Mouse (Mus musculus) kidney, embryonic 14.5 days (tissue): Measurements from ENCODE around the gene Brf1. TPM values are rescaled to one million over a fixed set of nuclear protein-coding genes. Genes with fewer than 3 reads are reported as not detected.

Experiments
- ATAC-seq: fragments of 200-750 bp; cut with Nextera tagmentation; 2 replicates; pipeline ENCODE4 v1.8.0; 2017; ENCODE audit warnings: moderate number of reproducible peaks, mild to moderate bottlenecking, moderate TSS enrichment, moderate library complexity; ENCODE audit not compliant: low FRiP score, low TSS enrichment
- H3K27ac ChIP-seq: fragments of 300-500 bp; sonication (generic); 2 replicates; pipeline ENCODE4 v1.5.1; 2014; ENCODE audit warnings: low read depth, mild to moderate bottlenecking, low read length, moderate library complexity, mixed read lengths
- H3K27me3 ChIP-seq: fragments of 300-500 bp; sonication (generic); 2 replicates; pipeline ENCODE4 v1.6.1; 2014; ENCODE audit warnings: mild to moderate bottlenecking, low read length; ENCODE audit not compliant: control insufficient read depth, insufficient read depth
- H3K36me3 ChIP-seq: fragments of 300-500 bp; sonication (generic); 2 replicates; pipeline ENCODE4 v1.6.1; 2014; ENCODE audit warnings: low read length, mixed read lengths; ENCODE audit not compliant: control insufficient read depth, insufficient read depth
- H3K4me1 ChIP-seq: fragments of 300-500 bp; sonication (generic); 2 replicates; pipeline ENCODE4 v1.6.1; 2014; ENCODE audit warnings: low read length, mixed read lengths; ENCODE audit not compliant: control insufficient read depth, insufficient read depth
- H3K4me2 ChIP-seq: fragments of 300-500 bp; sonication (generic); replicated peaks from 2 replicates; pipeline ENCODE4 v1.6.1; 2014; ENCODE audit warnings: low read depth, mild to moderate bottlenecking, low read length
- H3K4me3 ChIP-seq: fragments of 300-500 bp; sonication (generic); 2 replicates; pipeline ENCODE4 v1.5.1; 2014; ENCODE audit warnings: mild to moderate bottlenecking, low read length
- H3K9ac ChIP-seq: fragments of 300-500 bp; sonication (generic); 2 replicates; pipeline ENCODE4 v1.6.1; 2014; ENCODE audit warnings: low read depth, mild to moderate bottlenecking, low read length, moderate library complexity
- H3K9me3 ChIP-seq: fragments of 300-500 bp; sonication (generic); 2 replicates; pipeline ENCODE4 v1.6.1; 2016; ENCODE audit warnings: low read length; ENCODE audit not compliant: control insufficient read depth
- WGBS: fragments of 180-500 bp; shearing (Covaris S2); extraction: QIAGEN DNeasy Blood & Tissue Kit; methylation state at CpG from one replicate; pipeline ENCODE4 v1.1.7; 2014; 5-methylcytosine and 5-hydroxymethylcytosine counted together
- microRNA-seq: library from miRNA; unstranded; fragments of <30 nt; microRNA quantifications from one replicate; pipeline ENCODE4, GENCODE M21; 2016
- polyA plus RNA-seq: library from polyadenylated mRNA; unstranded; fragments of >200 nt; fragmentation: Nextera tagmentation; extraction: Ambion mirVana; gene quantifications from 2 replicates; pipeline ENCODE4 v1.2.1, GENCODE M21; 2014

The Brf1 gene
- polyA plus RNA-seq, 1 experiment from 2014 or later, result 75.6 TPM

- Histone ChIP-seq H3K27ac (no peak overlapping the region), H3K9me3 (no peaks in the 10 kb centered on the region), H3K4me1 (no peaks in the 10 kb centered on the region), H3K36me3 (no peaks in the 10 kb centered on the region), H3K9ac (no peak overlapping the region), H3K27me3 (no peaks in the 10 kb centered on the region), H3K4me2 (no peak overlapping the region), H3K4me3 (no peak overlapping the region)
- ATAC-seq, result no peak
- WGBS, result 76% methylated on average over 16 of the region's 16 CpGs
Measured at GRCm38 (mm10) chr12:112916698-112917400, 83.7 kb downstream of the Brf1 start.

- no peaks in the 10 kb centered on the region for H3K9me3 ChIP-seq
- H3K4me3 ChIP-seq, result no peak overlapping the region
- WGBS, result 70% methylated on average over 13 of the region's 13 CpGs
- no peak overlapping the region for H3K27ac ChIP-seq
- ATAC-seq, result no peak
- H3K4me1 ChIP-seq, result no peaks in the 10 kb centered on the region
- no peak overlapping the region for H3K4me2 ChIP-seq
- no peaks in the 10 kb centered on the region for H3K36me3 ChIP-seq
- H3K9ac ChIP-seq, result no peak overlapping the region
- H3K27me3 ChIP-seq, result no peaks in the 10 kb centered on the region
Measured at GRCm38 (mm10) chr12:112915587-112915986, 84.9 kb downstream of the Brf1 start.

DNA sequence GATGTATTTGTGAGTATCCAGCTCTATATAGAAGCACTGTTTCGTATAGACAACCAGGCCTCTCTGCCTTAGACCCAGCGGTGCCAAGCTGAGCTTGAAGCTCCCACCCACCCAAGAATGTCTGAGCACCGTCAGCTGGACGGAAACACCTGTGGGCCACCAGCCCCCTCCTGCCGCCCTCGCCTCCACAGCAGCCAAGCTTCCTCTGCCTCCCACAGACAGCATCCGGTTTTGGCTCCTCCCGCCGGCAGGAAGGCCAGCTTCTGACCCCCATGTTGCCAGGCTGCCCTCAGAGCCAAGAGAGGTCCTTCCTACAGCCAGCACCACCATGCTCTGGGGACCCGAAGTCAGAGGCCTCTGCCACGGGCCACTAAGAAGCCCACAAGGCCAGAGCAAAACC is 86.0 kb downstream of the Brf1 start:
- H3K27me3 ChIP-seq, result no peaks in the 10 kb centered on the region
- no peaks in the 10 kb centered on the region for H3K9me3 ChIP-seq
- no peak overlapping the region for H3K4me2 ChIP-seq
- no peaks in the 10 kb centered on the region for H3K36me3 ChIP-seq
- H3K9ac ChIP-seq, result no peak overlapping the region
- no peak for ATAC-seq
- 61% methylated on average over 11 of the region's 11 CpGs for WGBS
- no peak overlapping the region for H3K27ac ChIP-seq
- H3K4me1 ChIP-seq, result no peaks in the 10 kb centered on the region
- no peak overlapping the region for H3K4me3 ChIP-seq

DNA sequence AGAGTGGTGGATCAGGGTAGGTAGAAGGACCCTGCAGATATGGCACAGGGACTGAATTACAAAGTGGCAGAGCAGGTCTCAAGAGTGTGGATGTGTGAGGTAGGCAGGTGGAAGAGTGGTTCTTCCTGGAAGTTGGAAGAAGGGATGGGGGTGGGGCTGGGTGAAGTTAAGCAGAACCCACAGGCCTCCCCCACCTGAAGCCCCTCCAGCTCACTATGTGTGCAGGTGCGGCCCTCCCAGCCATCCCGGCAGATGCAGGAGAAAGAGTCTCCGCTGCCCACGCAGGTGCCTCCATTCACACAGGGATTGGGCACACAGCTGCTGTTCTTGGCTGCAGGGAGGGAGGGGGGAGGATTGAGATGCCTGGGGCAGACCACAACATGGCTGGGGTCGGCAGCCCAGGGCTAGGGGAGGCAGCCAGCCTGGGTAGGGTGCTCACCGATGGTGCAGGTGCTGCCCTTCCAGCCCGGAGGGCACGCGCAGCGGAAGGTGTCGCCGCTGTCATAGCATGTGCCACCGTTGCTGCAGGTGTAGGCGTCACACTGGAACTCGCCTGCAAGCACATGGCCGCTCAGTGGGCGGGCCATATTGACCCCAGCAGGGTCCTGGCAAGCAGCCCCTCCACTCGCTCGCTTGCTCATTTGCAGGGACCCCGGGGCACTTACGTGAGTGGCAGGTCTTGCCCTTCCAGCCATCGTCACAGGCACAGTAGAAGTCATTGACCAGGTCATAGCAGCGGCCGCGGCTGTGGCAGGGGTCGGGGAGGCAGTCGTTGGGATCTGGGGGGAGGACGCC is 87.4 kb downstream of the Brf1 start:
- Histone ChIP-seq H3K4me2 (no peak overlapping the region), H3K9ac (no peak overlapping the region), H3K4me3 (no peak overlapping the region), H3K27ac (no peak overlapping the region), H3K27me3 (no peaks in the 10 kb centered on the region), H3K4me1 (no peaks in the 10 kb centered on the region), H3K36me3 (no peaks in the 10 kb centered on the region), H3K9me3 (no peaks in the 10 kb centered on the region)
- no peak for ATAC-seq
- 84% methylated on average over 28 of the region's 28 CpGs for WGBS

DNA sequence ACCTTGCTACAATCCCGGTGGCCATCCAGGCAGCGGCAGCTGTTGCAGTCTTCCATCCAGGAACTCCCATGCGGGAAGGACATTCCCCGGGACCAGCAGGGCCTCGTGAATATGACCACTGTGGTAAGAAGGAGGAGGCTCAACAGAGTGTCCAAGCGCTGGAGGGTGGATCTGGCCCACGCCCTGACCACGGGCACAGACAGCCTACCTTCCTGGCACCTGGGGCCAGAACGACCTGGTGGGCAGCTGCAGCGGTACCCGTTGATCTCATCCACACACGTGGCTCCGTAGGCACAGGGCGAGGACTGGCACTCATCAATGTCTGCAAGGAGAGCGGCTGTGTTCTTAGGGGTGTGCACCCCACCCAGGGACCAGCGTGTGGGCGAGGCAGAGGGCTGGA is 88.8 kb downstream of the Brf1 start:
- ATAC-seq, result no peak
- no peak overlapping the region for H3K4me2 ChIP-seq
- H3K27me3 ChIP-seq, result no peaks in the 10 kb centered on the region
- H3K4me1 ChIP-seq, result no peaks in the 10 kb centered on the region
- no peaks in the 10 kb centered on the region for H3K36me3 ChIP-seq
- no peaks in the 10 kb centered on the region for H3K9me3 ChIP-seq
- H3K9ac ChIP-seq, result no peak overlapping the region
- H3K27ac ChIP-seq, result no peak overlapping the region
- H3K4me3 ChIP-seq, result no peak overlapping the region
- WGBS, result 88% methylated on average over 17 of the region's 17 CpGs

Small RNAs within 50 kb of the gene (microRNA-seq; reads per million reads assigned to microRNA genes)
- not detected for gene Mir6941

Other genes starting within 250 kb of the Brf1 start
- gene Pld4, start 240.0 kb downstream of the Brf1 start, polyA plus RNA-seq, result 4.8 and 7.8 TPM in 2 replicates
- 0.53 and 0.86 TPM in 2 replicates for gene Ahnak2, start 198.0 kb downstream of the Brf1 start, polyA plus RNA-seq
- 8.5 and 8.9 TPM in 2 replicates for gene Clba1, start 191.8 kb downstream of the Brf1 start, polyA plus RNA-seq
- gene Cdca4, start 171.3 kb downstream of the Brf1 start, polyA plus RNA-seq, result 117 and 148 TPM in 2 replicates
- gene Gpr132, start 132.5 kb downstream of the Brf1 start, polyA plus RNA-seq, result 0.14 and 0.27 TPM in 2 replicates
- 2.3 and 2.9 TPM in 2 replicates for gene Jag2, start 70.9 kb downstream of the Brf1 start, polyA plus RNA-seq
- 101 and 102 TPM in 2 replicates for gene Nudt14, start 58.6 kb downstream of the Brf1 start, polyA plus RNA-seq
- gene Btbd6, start 24.2 kb downstream of the Brf1 start, polyA plus RNA-seq, result 22.3 and 23.1 TPM in 2 replicates
- gene Pacs2, start 13.8 kb upstream of the Brf1 start, polyA plus RNA-seq, result 12.6 and 14.6 TPM in 2 replicates
- not detected in 2 replicates for gene Tex22, start 73.8 kb upstream of the Brf1 start, polyA plus RNA-seq
- gene Mta1, start 97.6 kb upstream of the Brf1 start, polyA plus RNA-seq, result 23.0 and 26.2 TPM in 2 replicates
- gene Crip2, start 139.5 kb upstream of the Brf1 start, polyA plus RNA-seq, result 162 and 174 TPM in 2 replicates
- gene Crip1, start 145.6 kb upstream of the Brf1 start, polyA plus RNA-seq, result 194 and 281 TPM in 2 replicates
- gene Tedc1, start 155.7 kb upstream of the Brf1 start, polyA plus RNA-seq, result 33.0 and 37.4 TPM in 2 replicates
- gene Tmem121, start 185.2 kb upstream of the Brf1 start, polyA plus RNA-seq, result 4.2 and 13.9 TPM in 2 replicates